Mouse (Mus musculus) lung, embryonic 15.5 days (tissue): ENCODE measurements around the gene Ssr2. TPM values are rescaled to one million over a fixed set of nuclear protein-coding genes. Genes with fewer than 3 reads are reported as not detected.
A peak's percentile ranks its signal among the peaks of the same experiment; 100 is the strongest.

Source experiments
- ATAC-seq: fragments of 200-750 bp; cut with Nextera tagmentation; 2 replicates; pipeline ENCODE4 v1.8.0; 2017; ENCODE audit warnings: moderate number of reproducible peaks, borderline replicate concordance; ENCODE audit not compliant: low FRiP score, low TSS enrichment; ENCODE audit errors: extremely low read depth
- H3K27ac ChIP-seq: fragments of 300-500 bp; sonication (generic); 2 replicates; pipeline ENCODE4 v1.5.1; 2015; ENCODE audit warnings: moderate library complexity, mild to moderate bottlenecking, inconsistent platforms
- H3K27me3 ChIP-seq: fragments of 300-500 bp; sonication (generic); 2 replicates; pipeline ENCODE4 v1.6.1; 2015; ENCODE audit warnings: inconsistent platforms
- H3K36me3 ChIP-seq: fragments of 300-500 bp; sonication (generic); 2 replicates; pipeline ENCODE4 v1.6.1; 2015; ENCODE audit warnings: inconsistent platforms
- H3K4me1 ChIP-seq: fragments of 300-500 bp; sonication (generic); 2 replicates; pipeline ENCODE4 v1.6.1; 2015; ENCODE audit warnings: inconsistent platforms
- H3K4me2 ChIP-seq: fragments of 300-500 bp; sonication (generic); 2 replicates; pipeline ENCODE4 v1.6.1; 2015; ENCODE audit warnings: inconsistent platforms, mild to moderate bottlenecking, moderate library complexity
- H3K4me3 ChIP-seq: fragments of 300-500 bp; sonication (generic); 2 replicates; pipeline ENCODE4 v1.5.1; 2015; ENCODE audit warnings: mild to moderate bottlenecking, inconsistent platforms
- H3K9ac ChIP-seq: fragments of 300-500 bp; sonication (generic); 2 replicates; pipeline ENCODE4 v1.6.1; 2015; ENCODE audit warnings: inconsistent platforms
- H3K9me3 ChIP-seq: fragments of 300-500 bp; sonication (generic); 2 replicates; pipeline ENCODE4 v1.6.1; 2016; ENCODE audit warnings: inconsistent platforms
- WGBS: fragments of 180-500 bp; shearing (Covaris S2); methylation state at CpG from one replicate; pipeline ENCODE4 v1.1.7; 2015; 5-methylcytosine and 5-hydroxymethylcytosine counted together
- polyA plus RNA-seq: library from polyadenylated mRNA; unstranded; fragments of >200 nt; fragmentation: Nextera tagmentation; extraction: Ambion mirVana; gene quantifications from 2 replicates; pipeline ENCODE4 v1.2.1, GENCODE M21; 2015

The Ssr2 gene
- polyA plus RNA-seq, 1 experiment from 2014 or later = 290 TPM

DNA sequence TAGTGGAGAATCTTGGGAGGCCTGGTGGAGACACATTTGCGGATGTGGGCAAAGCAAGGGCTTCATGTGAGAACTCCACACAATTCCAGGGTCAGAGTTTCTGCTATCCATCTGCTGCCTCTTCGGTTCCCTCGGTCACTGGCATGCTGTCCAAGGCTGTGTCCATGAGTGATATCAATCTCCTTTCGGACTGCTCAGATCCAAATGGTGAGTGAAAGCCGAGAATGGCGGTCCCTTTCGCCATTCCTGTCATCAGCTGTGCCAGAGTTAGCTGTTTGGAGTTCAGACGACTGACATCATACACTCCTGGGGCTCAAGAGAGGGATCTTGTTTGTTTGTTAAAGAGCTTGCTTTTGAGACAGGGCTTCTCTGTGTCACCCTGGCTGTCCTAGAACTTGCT lies 38.7 kb downstream of the Ssr2 start:
- WGBS = 67% methylated on average over 8 of the region's 8 CpGs
- no peak for ATAC-seq
- peaks cover 36% of the 10 kb centered on the region for H3K4me1 ChIP-seq
- no peaks in the 10 kb centered on the region for H3K9me3 ChIP-seq
- no peak overlapping the region for H3K4me2 ChIP-seq
- no peak overlapping the region for H3K27ac ChIP-seq
- H3K36me3 ChIP-seq = no peaks in the 10 kb centered on the region
- no peak overlapping the region for H3K9ac ChIP-seq
- no peaks in the 10 kb centered on the region for H3K27me3 ChIP-seq
- no peak overlapping the region for H3K4me3 ChIP-seq

DNA sequence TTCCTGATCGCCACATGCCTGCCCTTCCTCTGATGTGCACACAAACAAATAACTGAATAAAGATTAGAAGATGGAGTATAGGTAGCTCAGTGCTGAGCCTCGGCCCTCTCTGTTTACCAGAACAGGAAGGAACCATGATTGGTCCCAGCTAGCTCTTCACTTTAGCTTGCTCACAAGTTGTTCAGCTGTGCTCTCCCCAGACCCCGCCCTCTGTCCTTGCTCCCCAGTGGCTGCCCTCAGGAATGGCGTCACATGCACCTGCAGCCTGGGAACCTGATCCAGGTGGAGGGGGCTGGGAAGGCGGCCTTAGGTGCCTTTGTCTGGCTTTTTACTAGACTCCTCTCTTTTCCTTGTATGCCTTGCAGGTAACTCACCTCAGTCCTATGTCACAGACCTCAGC lies 39.4 kb downstream of the Ssr2 start:
- Histone ChIP-seq H3K27ac (peak overlapping the region; percentile 40), H3K4me2 (peak overlapping the region; percentile 41)
- peak; percentile 64 for ATAC-seq

DNA sequence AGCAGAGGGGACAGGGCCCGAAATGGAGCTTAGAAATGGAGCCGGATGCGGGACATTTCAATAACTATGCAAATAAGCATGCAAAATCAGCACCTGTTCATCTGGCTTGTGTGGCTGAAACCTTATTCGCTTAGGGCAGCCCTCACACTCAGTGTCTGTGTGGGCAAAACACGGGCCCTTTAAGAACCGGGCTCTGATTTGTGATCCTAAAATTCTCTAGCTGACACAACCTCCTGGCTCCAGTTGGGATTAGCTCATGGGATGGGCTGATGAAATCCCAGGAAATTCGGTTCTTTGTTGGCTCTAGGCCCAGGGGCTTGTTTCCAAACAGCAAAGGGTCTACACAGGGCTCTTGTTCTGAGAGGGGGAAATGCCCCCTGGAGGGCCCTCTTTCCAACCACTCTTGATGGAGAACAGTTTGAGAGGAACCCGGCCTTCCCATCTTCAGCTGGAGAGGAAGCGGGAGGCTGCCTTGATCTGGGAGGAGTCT lies 40.3 kb downstream of the Ssr2 start:
- peaks cover 48% of the 10 kb centered on the region for H3K4me1 ChIP-seq
- H3K4me3 ChIP-seq = peak overlapping the region; percentile 14
- no peak overlapping the region for H3K9ac ChIP-seq
- peak; percentile 44; the same call in 1 of the 2 replicates for ATAC-seq
- 32% methylated on average over 9 of the region's 9 CpGs for WGBS
- no peaks in the 10 kb centered on the region for H3K27me3 ChIP-seq
- peak overlapping the region; percentile 41 for H3K4me2 ChIP-seq
- H3K27ac ChIP-seq = peak overlapping the region; percentile 40
- H3K36me3 ChIP-seq = no peaks in the 10 kb centered on the region
- H3K9me3 ChIP-seq = no peaks in the 10 kb centered on the region

More for the DNA sequence above, 39.4 kb downstream of the Ssr2 start:
- Histone ChIP-seq H3K9me3 (no peaks in the 10 kb centered on the region), H3K9ac (no peak overlapping the region), H3K4me3 (peak overlapping the region; percentile 14; the same call in 1 of the 2 replicates), H3K27me3 (no peaks in the 10 kb centered on the region), H3K4me1 (peaks cover 43% of the 10 kb centered on the region), H3K36me3 (no peaks in the 10 kb centered on the region)
- 40% methylated on average over 5 of the region's 5 CpGs for WGBS

DNA sequence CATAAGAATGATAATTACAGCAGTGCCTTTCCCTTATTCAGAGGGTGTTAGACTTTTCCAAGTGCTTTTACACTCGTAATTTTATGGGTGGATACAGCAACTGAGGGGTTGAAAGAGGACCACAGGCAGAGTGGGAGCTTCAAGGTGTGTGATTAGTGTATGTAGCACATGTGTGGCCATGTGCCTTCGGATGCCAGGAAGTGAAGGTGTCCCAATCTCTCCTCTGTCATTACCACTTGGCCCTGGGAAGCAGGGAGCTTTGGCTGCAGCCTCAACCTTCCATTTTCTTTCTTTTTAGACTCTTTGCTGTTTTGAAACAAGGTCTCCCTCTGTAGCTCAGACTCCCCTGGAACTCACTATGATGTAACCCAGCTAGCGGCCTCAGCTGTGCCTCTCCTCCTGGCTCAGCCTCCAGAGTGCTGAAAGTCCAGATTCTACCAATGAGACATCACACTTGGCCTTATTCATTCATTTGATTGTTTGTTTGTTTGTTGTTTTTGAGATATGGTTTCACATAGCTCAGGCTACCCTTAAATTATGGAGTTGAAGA lies 41.4 kb downstream of the Ssr2 start:
- WGBS = 75% methylated on average over 3 of the region's 3 CpGs
- H3K27ac ChIP-seq = no peak overlapping the region
- H3K36me3 ChIP-seq = no peaks in the 10 kb centered on the region
- H3K4me2 ChIP-seq = peak overlapping the region; percentile 41; the same call in 1 of the 2 replicates
- no peaks in the 10 kb centered on the region for H3K27me3 ChIP-seq
- no peaks in the 10 kb centered on the region for H3K9me3 ChIP-seq
- peaks cover 48% of the 10 kb centered on the region for H3K4me1 ChIP-seq
- peak overlapping the region; percentile 14; the same call in 1 of the 2 replicates for H3K4me3 ChIP-seq
- no peak overlapping the region for H3K9ac ChIP-seq
- no peak for ATAC-seq

DNA sequence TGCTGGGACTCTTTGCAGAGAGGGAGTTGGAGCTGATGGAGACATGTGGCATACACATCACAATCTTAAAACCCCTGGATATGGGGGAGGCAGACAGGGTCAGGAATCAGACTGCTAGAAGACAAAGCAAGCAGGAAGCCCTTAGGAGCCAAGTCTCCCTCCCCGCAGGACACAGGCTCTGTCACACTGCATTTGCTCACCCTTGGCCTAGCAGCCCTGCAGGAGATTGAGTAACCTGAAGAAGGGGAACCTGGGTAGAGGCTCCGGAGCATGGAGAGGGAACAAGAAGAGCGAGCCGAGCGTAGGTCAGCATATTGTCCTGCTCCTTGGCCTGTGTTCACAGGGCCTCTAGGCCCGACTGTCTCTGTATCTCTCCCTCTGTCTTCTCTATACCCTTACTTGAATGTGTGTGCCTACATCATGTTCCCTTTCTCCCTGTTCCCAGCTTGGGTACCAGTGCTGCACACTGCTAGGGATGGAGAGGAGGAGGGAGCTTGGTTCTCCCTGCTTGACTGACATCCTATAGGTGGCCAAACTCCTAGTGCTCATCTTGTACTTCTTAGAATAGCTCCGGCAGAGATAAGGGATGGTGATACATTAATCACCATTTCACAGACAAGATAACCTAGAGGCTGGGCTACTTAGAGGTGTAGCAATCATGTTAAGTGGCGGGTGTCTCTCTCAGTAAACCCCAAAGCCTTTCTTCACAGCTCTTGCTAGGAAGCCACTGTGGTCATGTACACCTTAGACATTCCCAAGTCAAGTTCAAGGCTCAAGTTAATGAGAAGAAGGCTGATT lies 42.6 kb downstream of the Ssr2 start:
- H3K4me1 ChIP-seq = peaks cover 49% of the 10 kb centered on the region
- H3K4me2 ChIP-seq = no peak overlapping the region
- H3K9ac ChIP-seq = no peak overlapping the region

DNA sequence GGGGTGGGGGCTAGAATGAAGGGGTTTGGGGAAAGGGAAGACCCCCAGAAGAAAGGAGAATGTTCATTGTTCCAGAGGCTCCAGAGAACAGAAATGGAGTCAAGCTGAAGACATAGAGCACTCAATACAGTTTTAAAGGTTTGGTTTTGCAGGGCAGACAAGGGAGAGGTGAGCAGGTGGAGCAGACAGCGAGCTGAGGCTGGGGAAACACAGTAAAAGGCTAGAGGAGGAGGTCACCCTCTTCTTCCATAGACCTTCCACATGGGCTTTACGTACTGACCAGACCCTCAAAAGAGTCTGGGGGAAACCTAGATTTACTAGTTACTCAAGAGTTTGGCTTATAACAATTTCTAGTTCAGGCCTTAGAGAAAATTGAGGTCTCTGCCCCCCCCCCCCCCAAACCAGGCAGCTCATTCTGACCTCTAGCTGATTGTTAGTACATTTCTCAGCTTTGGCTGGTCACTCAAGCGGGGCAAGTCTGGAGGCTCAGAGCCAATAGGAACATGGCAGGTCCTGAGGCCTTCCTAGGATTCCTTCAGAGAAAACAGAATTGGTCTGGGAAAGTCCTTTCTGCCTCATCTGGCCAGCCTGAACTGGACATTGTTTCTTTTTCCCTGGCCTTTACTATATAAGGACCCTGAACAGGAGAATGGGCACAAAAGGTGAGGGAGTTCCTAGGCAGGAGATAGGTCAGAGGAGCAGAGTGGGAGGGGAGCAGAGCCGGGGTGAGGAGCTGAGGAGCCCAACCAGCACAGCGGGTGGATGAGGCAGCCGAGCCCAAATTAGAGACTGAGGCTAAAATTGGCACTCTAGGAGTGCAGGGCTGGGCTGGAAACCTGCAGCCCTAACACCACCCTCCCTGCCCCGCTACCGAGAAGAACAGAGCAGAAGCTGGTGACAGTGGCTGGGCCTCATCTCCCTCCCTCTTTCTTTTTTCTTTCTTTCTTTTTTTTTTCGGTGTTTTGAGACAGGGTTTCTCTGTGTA lies 43.7 kb downstream of the Ssr2 start:
- no peaks in the 10 kb centered on the region for H3K27me3 ChIP-seq
- H3K27ac ChIP-seq = peak overlapping the region; percentile 98; the same call in 1 of the 2 replicates
- ATAC-seq = no peak
- 57% methylated on average over 9 of the region's 9 CpGs for WGBS
- H3K9ac ChIP-seq = no peak overlapping the region
- H3K4me2 ChIP-seq = no peak overlapping the region
- no peaks in the 10 kb centered on the region for H3K9me3 ChIP-seq
- H3K36me3 ChIP-seq = no peaks in the 10 kb centered on the region
- H3K4me3 ChIP-seq = no peak overlapping the region
- peaks cover 60% of the 10 kb centered on the region for H3K4me1 ChIP-seq

More for the DNA sequence above, 42.6 kb downstream of the Ssr2 start:
- Histone ChIP-seq H3K4me3 (no peak overlapping the region), H3K27ac (no peak overlapping the region), H3K27me3 (no peaks in the 10 kb centered on the region), H3K9me3 (no peaks in the 10 kb centered on the region), H3K36me3 (no peaks in the 10 kb centered on the region)
- WGBS = 70% methylated on average over 8 of the region's 8 CpGs
- no peak for ATAC-seq

DNA sequence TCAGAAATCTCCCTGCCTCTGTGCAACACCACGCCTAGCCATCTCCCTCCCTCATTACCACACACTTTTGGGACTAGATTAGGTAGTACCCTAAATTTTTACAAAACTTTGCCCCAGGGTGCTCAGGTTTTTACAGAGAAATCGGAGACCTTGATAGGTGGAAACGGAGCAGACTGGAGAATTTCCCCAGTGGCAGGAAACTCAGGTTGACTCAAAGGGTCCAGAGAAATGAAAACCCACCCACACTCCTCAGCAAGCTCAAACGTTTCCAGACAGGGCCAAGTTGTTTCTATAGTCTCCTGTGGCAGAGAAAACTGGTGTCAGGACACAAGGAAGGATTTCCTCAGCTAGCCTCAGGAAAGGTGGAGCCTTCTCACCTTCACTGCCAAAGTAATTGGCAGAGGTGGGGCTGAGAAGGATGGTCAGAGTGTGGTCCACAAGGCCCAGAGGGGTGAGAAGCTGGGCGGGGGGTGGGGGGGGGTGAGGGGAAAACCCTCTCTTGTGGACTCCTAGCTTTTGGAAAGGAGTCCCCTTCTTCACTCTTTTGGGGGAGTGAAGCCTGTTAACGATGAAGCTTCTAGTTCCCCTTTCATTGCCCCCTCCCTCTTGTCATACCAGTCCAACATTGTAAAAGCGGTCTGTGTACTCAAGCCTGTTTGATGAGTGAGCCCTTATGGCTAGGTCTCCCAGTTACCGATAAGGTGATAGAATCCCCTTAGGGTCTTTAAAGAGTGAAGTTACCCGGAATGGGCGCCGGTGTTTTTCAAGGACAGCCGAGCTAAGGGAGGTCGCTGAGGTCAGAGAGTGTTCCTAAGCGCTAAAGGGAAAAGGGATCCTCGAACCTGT lies 44.7 kb downstream of the Ssr2 start:
- H3K36me3 ChIP-seq = no peaks in the 10 kb centered on the region
- peak overlapping the region; percentile 95 for H3K9ac ChIP-seq
- 15% methylated on average over 15 of the region's 15 CpGs for WGBS
- peak overlapping the region; percentile 98 for H3K27ac ChIP-seq
- peak overlapping the region; percentile 69 for H3K4me2 ChIP-seq
- peak; percentile 3; the same call in 1 of the 2 replicates for ATAC-seq
- H3K9me3 ChIP-seq = no peaks in the 10 kb centered on the region
- peaks cover 68% of the 10 kb centered on the region for H3K4me1 ChIP-seq
- H3K4me3 ChIP-seq = peak overlapping the region; percentile 89
- H3K27me3 ChIP-seq = no peaks in the 10 kb centered on the region

DNA sequence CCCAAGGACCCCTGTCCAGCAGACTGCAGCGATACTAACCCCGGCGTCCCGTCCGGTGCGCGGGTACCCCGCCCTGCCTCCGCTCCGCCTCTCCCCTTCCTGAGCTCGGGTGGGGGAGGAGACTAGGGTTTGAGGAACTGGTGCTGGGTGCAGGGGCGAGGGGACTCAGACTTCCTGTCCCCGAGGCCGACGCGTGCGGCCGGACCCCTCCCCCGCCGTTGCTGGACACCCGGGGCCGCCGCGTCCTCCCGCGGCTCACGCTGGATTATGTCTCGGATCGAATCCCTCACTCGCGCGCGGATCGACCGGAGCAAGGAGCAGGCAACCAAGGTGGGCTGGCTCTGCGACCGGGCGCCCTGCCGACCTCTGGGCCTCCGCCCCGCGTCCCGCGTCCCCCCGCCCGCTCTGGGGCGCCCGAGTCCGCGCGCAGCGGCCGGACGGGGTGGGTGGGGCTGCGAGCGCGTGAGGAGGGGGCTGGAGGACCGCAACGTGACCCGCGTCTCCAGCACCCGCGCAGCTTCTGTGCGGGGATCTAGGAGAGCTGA lies 45.4 kb downstream of the Ssr2 start:
- under 1% methylated on average over 64 of the region's 64 CpGs for WGBS
- Histone ChIP-seq H3K4me1 (peaks cover 68% of the 10 kb centered on the region), H3K4me3 (peak overlapping the region; percentile 89), H3K4me2 (peak overlapping the region; percentile 69), H3K9me3 (no peaks in the 10 kb centered on the region), H3K9ac (peak overlapping the region; percentile 95), H3K27ac (peak overlapping the region; percentile 98), H3K36me3 (0 out of 2 replicates have a peak, but pooled peaks cover 5% of the 10 kb centered on the region), H3K27me3 (no peaks in the 10 kb centered on the region)
- ATAC-seq = peak; percentile 82

DNA sequence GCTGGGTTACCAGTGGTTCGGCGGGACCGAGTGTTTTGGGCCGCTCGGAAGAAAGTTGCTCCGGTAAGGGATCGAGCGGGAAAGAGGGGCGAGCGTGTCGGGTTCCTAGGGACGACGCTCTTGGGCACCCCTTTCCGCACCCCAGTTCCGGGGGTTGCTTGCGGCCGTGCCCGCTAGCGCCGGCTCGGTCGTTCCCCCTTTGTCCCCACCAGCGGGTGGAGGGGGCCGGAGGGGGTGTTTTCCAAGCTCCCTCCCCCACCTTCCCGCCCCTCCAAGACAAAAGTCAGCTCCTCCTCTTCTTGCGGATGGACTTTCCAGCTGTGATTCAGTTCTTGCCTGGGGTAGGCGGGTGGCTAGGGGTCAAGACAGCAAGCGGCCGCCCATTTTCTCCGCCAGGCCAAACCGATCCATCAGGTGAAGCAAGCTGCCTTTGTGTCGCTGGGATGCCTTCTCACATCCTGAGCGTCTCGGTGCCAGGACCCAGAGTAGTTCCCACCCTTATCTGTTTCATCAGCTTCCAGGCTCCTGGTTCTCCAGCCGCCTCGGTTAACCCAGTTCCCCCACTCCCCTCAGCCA lies 45.9 kb downstream of the Ssr2 start:
- ATAC-seq = peak; percentile 48
- under 1% methylated on average over 36 of the region's 36 CpGs for WGBS
- Histone ChIP-seq H3K4me1 (peaks cover 68% of the 10 kb centered on the region), H3K4me2 (peak overlapping the region; percentile 69), H3K9ac (peak overlapping the region; percentile 95), H3K27ac (peak overlapping the region; percentile 98), H3K36me3 (0 out of 2 replicates have a peak, but pooled peaks cover 5% of the 10 kb centered on the region), H3K27me3 (no peaks in the 10 kb centered on the region), H3K4me3 (peak overlapping the region; percentile 89), H3K9me3 (no peaks in the 10 kb centered on the region)
